Mouse (Mus musculus): Measurements from ENCODE around the gene H2-Q10. TPM values are rescaled to one million over a fixed set of nuclear protein-coding genes. Genes with fewer than 3 reads are reported as not detected.
"Not testable (repeated sequence)": the region's sequence is repeated elsewhere in the genome, so short reads cannot be mapped to it uniquely, and the experiment has no call there.

H2-Q10 gene
- 102 and 110 TPM in 2 replicates for polyA plus RNA-seq (2015; fragmentation: Nextera tagmentation; extraction: Ambion mirVana)

GRCm38 (mm10) chr17:35469842-35470751 is at the start of gene H2-Q10:
H2-Q10 (plus strand) TSS chr17:35470089.
- Histone ChIP-seq H3K27ac (ENCODE audit: low read depth, low read length) (no peak within 1 kb of the TSS; the same call in 1 of the 2 replicates), H3K27me3 (replicated peaks; ENCODE audit: control insufficient read depth, insufficient read depth, low read length) (peaks cover 13% of the 10 kb centered on the region), H3K4me2 (replicated peaks; ENCODE audit: low read depth) (peak within 1 kb of the TSS; percentile 94), H3K36me3 (ENCODE audit: control insufficient read depth, insufficient read depth) (no peaks in the 10 kb centered on the region), H3K9ac (ENCODE audit: low read depth, low read length) (peak within 1 kb of the TSS; percentile 27; the same call in 1 of the 2 replicates), H3K4me3 (ENCODE audit: low read depth, low read length) (peak within 1 kb of the TSS; percentile 55), H3K9me3 (ENCODE audit: control insufficient read depth) (no peaks in the 10 kb centered on the region), H3K4me1 (replicated peaks; ENCODE audit: control insufficient read depth, insufficient read depth, low read length) (no peaks in the 10 kb centered on the region)
- ATAC-seq = peak; percentile 43
- 2% methylated on average over 70 of the region's 80 CpGs for WGBS
- no peak for TF ChIP-seq CTCF (IDR thresholded peaks at IDR 0.05; ENCODE audit: low read depth)

GRCm38 (mm10) chr17:35420206-35420810 is 49.6 kb upstream of the H2-Q10 start:
- not testable (repeated sequence) for ATAC-seq; H3K9me3 ChIP-seq (ENCODE audit: control insufficient read depth); H3K27me3 ChIP-seq (replicated peaks; ENCODE audit: control insufficient read depth, insufficient read depth, low read length); H3K4me1 ChIP-seq (replicated peaks; ENCODE audit: control insufficient read depth, insufficient read depth, low read length); H3K27ac ChIP-seq (ENCODE audit: low read depth, low read length); H3K4me2 ChIP-seq (replicated peaks; ENCODE audit: low read depth); H3K4me3 ChIP-seq (ENCODE audit: low read depth, low read length); H3K9ac ChIP-seq (ENCODE audit: low read depth, low read length); H3K36me3 ChIP-seq (ENCODE audit: control insufficient read depth, insufficient read depth)
- WGBS = 17% methylated on average over 11 of the region's 11 CpGs
- TF ChIP-seq CTCF (IDR thresholded peaks at IDR 0.05; ENCODE audit: low read depth) = peak; percentile 80

- 90% methylated on average over 4 of the region's 4 CpGs for WGBS
- not testable (repeated sequence) for H3K4me1 ChIP-seq (replicated peaks; ENCODE audit: control insufficient read depth, insufficient read depth, low read length); H3K27ac ChIP-seq (ENCODE audit: low read depth, low read length); H3K9ac ChIP-seq (ENCODE audit: low read depth, low read length); H3K36me3 ChIP-seq (ENCODE audit: control insufficient read depth, insufficient read depth); ATAC-seq; H3K4me2 ChIP-seq (replicated peaks; ENCODE audit: low read depth); H3K27me3 ChIP-seq (replicated peaks; ENCODE audit: control insufficient read depth, insufficient read depth, low read length); H3K9me3 ChIP-seq (ENCODE audit: control insufficient read depth); H3K4me3 ChIP-seq (ENCODE audit: low read depth, low read length)
Observed at GRCm38 (mm10) chr17:35421331-35421730, 48.6 kb upstream of the H2-Q10 start.

- H3K9me3 ChIP-seq (ENCODE audit: control insufficient read depth); H3K4me2 ChIP-seq (replicated peaks; ENCODE audit: low read depth); H3K4me1 ChIP-seq (replicated peaks; ENCODE audit: control insufficient read depth, insufficient read depth, low read length); H3K36me3 ChIP-seq (ENCODE audit: control insufficient read depth, insufficient read depth); ATAC-seq; H3K27ac ChIP-seq (ENCODE audit: low read depth, low read length); H3K9ac ChIP-seq (ENCODE audit: low read depth, low read length); H3K4me3 ChIP-seq (ENCODE audit: low read depth, low read length); H3K27me3 ChIP-seq (replicated peaks; ENCODE audit: control insufficient read depth, insufficient read depth, low read length): not testable (repeated sequence)
- WGBS = 89% methylated on average over 5 of the region's 5 CpGs
Observed at GRCm38 (mm10) chr17:35422360-35422759, 47.5 kb upstream of the H2-Q10 start.

GRCm38 (mm10) chr17:35423131-35423810 is 46.6 kb upstream of the H2-Q10 start:
- ATAC-seq; H3K27me3 ChIP-seq (replicated peaks; ENCODE audit: control insufficient read depth, insufficient read depth, low read length); H3K27ac ChIP-seq (ENCODE audit: low read depth, low read length); H3K4me3 ChIP-seq (ENCODE audit: low read depth, low read length); H3K36me3 ChIP-seq (ENCODE audit: control insufficient read depth, insufficient read depth); H3K9ac ChIP-seq (ENCODE audit: low read depth, low read length); H3K4me2 ChIP-seq (replicated peaks; ENCODE audit: low read depth); H3K4me1 ChIP-seq (replicated peaks; ENCODE audit: control insufficient read depth, insufficient read depth, low read length); H3K9me3 ChIP-seq (ENCODE audit: control insufficient read depth): not testable (repeated sequence)
- WGBS = 63% methylated on average over 3 of the region's 3 CpGs

GRCm38 (mm10) chr17:35424106-35424505 is 45.8 kb upstream of the H2-Q10 start:
- not testable (repeated sequence) for H3K4me1 ChIP-seq (replicated peaks; ENCODE audit: control insufficient read depth, insufficient read depth, low read length)
- WGBS = 82% methylated on average over 3 of the region's 3 CpGs

More at GRCm38 (mm10) chr17:35424106-35424505, 45.8 kb upstream of the H2-Q10 start:
- not testable (repeated sequence) for H3K9me3 ChIP-seq (ENCODE audit: control insufficient read depth); H3K27me3 ChIP-seq (replicated peaks; ENCODE audit: control insufficient read depth, insufficient read depth, low read length); ATAC-seq; H3K4me2 ChIP-seq (replicated peaks; ENCODE audit: low read depth); H3K4me3 ChIP-seq (ENCODE audit: low read depth, low read length); H3K36me3 ChIP-seq (ENCODE audit: control insufficient read depth, insufficient read depth); H3K9ac ChIP-seq (ENCODE audit: low read depth, low read length); H3K27ac ChIP-seq (ENCODE audit: low read depth, low read length)

All from intestine, postnatal 0 days (tissue).